Mouse (Mus musculus) heart, adult 2 months (tissue): ENCODE measurements around the gene Aanat.

ENCODE experiments used
- CTCF ChIP-seq: fragments of 200-600 bp; IDR thresholded peaks from 2 replicates; pipeline ENCODE4 v1.8.1; 2022; ENCODE audit warnings: antibody characterized with exemption, mild to moderate bottlenecking, moderate library complexity
- EP300 ChIP-seq: fragments of 200-500 bp; IDR thresholded peaks from 2 replicates; pipeline ENCODE4 v1.6.1; 2011; ENCODE audit warnings: low read depth, low read length, control low read depth; ENCODE audit not compliant: insufficient read depth
- POLR2A ChIP-seq: fragments of 200-500 bp; IDR thresholded peaks from 2 replicates; pipeline ENCODE4 v1.6.1; 2011; ENCODE audit warnings: mild to moderate bottlenecking, low read depth, low read length, control low read depth; ENCODE audit not compliant: insufficient read depth

- TF ChIP-seq CTCF (peak; percentile 83), POLR2A (no peak), EP300 (no peak)
Measured at GRCm38 (mm10) chr11:116625081-116626000, 39.1 kb downstream of the Aanat start.
